Mouse (Mus musculus) neural tube, embryonic 13.5 days (tissue): ENCODE data around the gene Wnt5b. TPM values are rescaled to one million over a fixed set of nuclear protein-coding genes. Genes with fewer than 3 reads are reported as not detected.
"Not testable (repeated sequence)": the region's sequence is repeated elsewhere in the genome, so short reads cannot be mapped to it uniquely, and the experiment has no call there.

ENCODE experiments used
- ATAC-seq: fragments of 200-750 bp; cut with Nextera tagmentation; 2 replicates; pipeline ENCODE4 v1.8.0; 2017; ENCODE audit warnings: low read depth, mild to moderate bottlenecking, moderate TSS enrichment, moderate library complexity
- H3K27ac ChIP-seq: fragments of 300-500 bp; sonication (generic); replicated peaks from 2 replicates; pipeline ENCODE4 v1.5.1; 2015; ENCODE audit warnings: moderate library complexity, mild to moderate bottlenecking, inconsistent platforms
- H3K27me3 ChIP-seq: fragments of 300-500 bp; sonication (generic); 2 replicates; pipeline ENCODE4 v1.6.1; 2015; ENCODE audit warnings: mild to moderate bottlenecking, inconsistent platforms
- H3K36me3 ChIP-seq: fragments of 300-500 bp; sonication (generic); 2 replicates; pipeline ENCODE4 v1.6.1; 2015; ENCODE audit warnings: mild to moderate bottlenecking, inconsistent platforms
- H3K4me1 ChIP-seq: fragments of 300-500 bp; sonication (generic); replicated peaks from 2 replicates; pipeline ENCODE4 v1.6.1; 2015; ENCODE audit warnings: inconsistent platforms
- H3K4me2 ChIP-seq: fragments of 300-500 bp; sonication (generic); 2 replicates; pipeline ENCODE4 v1.6.1; 2015; ENCODE audit warnings: inconsistent platforms, mild to moderate bottlenecking, moderate library complexity
- H3K4me3 ChIP-seq: fragments of 300-500 bp; sonication (generic); 2 replicates; pipeline ENCODE4 v1.5.1; 2015; ENCODE audit warnings: mild to moderate bottlenecking, inconsistent platforms
- H3K9ac ChIP-seq: fragments of 300-500 bp; sonication (generic); 2 replicates; pipeline ENCODE4 v1.6.1; 2015; ENCODE audit warnings: moderate library complexity, mild to moderate bottlenecking, inconsistent platforms
- H3K9me3 ChIP-seq: fragments of 300-500 bp; sonication (generic); 2 replicates; pipeline ENCODE4 v1.6.1; 2016; ENCODE audit warnings: inconsistent platforms
- WGBS: fragments of 180-500 bp; shearing (Covaris S2); methylation state at CpG from one replicate; pipeline ENCODE4 v1.1.7; 2015; 5-methylcytosine and 5-hydroxymethylcytosine counted together
- polyA plus RNA-seq: library from polyadenylated mRNA; unstranded; fragments of >200 nt; fragmentation: Nextera tagmentation; extraction: Ambion mirVana; gene quantifications from 2 replicates; pipeline ENCODE4 v1.2.1, GENCODE M21; 2015

Gene Wnt5b
- polyA plus RNA-seq, 1 experiment from 2014 or later = 4.3 TPM

DNA sequence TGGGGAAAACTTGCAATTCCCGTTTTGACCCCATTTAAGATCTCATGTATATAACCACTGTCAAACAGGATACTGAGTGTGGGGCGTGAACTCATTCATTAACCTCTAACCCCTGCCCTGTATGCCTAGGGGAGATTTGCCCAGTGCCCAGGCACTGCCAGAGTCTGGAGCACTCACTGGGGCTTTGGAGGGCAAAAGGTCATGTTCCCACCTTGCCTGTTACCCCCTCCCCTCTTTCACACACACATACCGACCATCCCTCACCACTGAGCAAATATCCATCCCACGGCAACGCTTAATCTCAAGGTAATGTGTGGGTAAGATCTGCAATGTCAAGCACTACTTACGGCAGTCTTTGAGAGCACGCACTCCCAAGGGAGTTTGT, 51.5 kb downstream of the Wnt5b start:
- Histone ChIP-seq H3K9ac (no peak overlapping the region), H3K36me3 (no peaks in the 10 kb centered on the region), H3K4me1 (peaks cover 30% of the 10 kb centered on the region), H3K4me2 (no peak overlapping the region), H3K9me3 (no peaks in the 10 kb centered on the region), H3K27me3 (no peaks in the 10 kb centered on the region), H3K27ac (no peak overlapping the region), H3K4me3 (no peak overlapping the region)
- ATAC-seq = no peak
- WGBS = 15% methylated on average over 7 of the region's 7 CpGs

DNA sequence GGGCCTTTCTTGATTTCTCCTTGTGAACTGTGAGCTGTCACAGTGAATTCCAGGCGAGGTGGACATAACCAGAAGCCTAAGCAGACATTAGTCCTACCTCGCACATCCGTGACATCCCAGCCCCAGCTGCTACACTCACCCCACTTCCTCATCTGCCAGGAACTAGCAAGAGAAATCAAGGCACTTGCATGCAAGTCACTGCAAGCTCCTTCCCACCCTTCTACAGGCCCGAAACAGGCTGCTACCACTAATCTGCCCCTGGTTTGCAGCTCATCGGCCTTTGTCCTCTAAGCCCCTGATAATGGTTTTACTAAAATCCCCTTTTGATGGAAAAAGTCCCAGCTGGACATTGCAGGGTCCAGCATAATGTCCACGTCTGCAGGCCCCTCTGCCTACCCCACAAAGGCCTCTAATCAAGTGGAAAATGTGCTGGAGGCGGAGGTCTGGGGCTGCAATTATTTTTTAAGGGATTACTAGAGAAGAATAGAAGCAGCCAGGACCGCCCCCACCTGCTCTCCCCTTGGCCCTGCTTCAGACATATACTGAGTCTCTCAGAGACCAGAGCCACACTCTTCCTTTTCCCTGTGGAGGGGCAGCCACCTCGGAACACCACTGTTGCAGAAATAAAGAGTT, 52.0 kb downstream of the Wnt5b start:
- Histone ChIP-seq H3K27me3 (no peaks in the 10 kb centered on the region), H3K36me3 (no peaks in the 10 kb centered on the region), H3K9me3 (no peaks in the 10 kb centered on the region), H3K4me3 (no peak overlapping the region), H3K9ac (no peak overlapping the region), H3K4me1 (peaks cover 30% of the 10 kb centered on the region), H3K27ac (no peak overlapping the region), H3K4me2 (no peak overlapping the region)
- ATAC-seq = no peak
- 30% methylated on average over 9 of the region's 9 CpGs for WGBS

DNA sequence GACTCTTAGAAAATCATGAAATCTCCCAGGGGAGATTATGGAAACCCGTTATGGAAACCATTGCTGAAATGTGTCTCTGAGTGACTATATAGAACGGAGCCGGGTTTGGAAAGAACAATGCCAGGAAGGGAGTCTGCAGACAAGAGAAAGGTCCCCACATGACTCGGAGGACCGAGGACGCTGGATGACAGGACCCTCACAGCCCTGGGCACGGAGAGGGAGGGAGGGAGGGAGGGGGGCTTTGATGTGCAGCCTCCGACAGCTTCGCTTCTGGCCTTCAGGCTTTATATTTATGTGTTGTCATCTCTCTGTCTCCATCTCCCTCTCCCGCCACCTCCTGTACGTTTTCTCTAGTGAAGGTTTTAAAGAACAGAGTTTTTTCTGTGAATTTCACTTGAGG, 53.1 kb downstream of the Wnt5b start:
- Histone ChIP-seq H3K4me3 (peak overlapping the region; percentile 9; the same call in 1 of the 2 replicates), H3K27ac (no peak overlapping the region)

DNA sequence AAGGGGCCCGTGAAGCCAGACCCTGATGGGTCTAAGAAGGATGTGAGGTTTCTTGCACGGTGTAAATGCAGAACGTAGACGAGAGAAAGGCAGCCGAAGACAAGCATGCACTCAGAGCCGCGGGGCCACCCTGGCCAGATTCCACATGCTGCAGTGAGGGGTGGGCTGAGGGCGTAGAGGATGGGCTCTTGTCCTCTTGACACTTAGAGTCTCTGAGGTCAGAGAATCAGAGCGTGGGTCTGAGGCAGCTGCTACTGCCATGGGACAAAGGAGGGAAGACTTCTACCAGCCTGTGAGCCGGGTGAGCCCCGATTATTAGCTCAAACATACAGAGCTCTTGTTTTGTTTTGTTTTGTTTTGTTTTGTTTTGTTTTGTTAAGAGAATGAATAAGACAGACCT, 53.6 kb downstream of the Wnt5b start:
- H3K36me3 ChIP-seq = no peaks in the 10 kb centered on the region
- peaks cover 37% of the 10 kb centered on the region for H3K4me1 ChIP-seq
- H3K4me3 ChIP-seq = peak overlapping the region; percentile 9; the same call in 1 of the 2 replicates
- peak overlapping the region; percentile 44 for H3K9ac ChIP-seq
- H3K27me3 ChIP-seq = no peaks in the 10 kb centered on the region
- ATAC-seq = no peak; the same call in 1 of the 2 replicates
- 12% methylated on average over 11 of the region's 11 CpGs for WGBS
- H3K27ac ChIP-seq = no peak overlapping the region
- no peaks in the 10 kb centered on the region for H3K9me3 ChIP-seq
- H3K4me2 ChIP-seq = peak overlapping the region; percentile 43

More for the DNA sequence above, 53.1 kb downstream of the Wnt5b start:
- Histone ChIP-seq H3K4me2 (peak overlapping the region; percentile 43), H3K9ac (peak overlapping the region; percentile 44), H3K4me1 (peaks cover 33% of the 10 kb centered on the region), H3K27me3 (no peaks in the 10 kb centered on the region), H3K36me3 (no peaks in the 10 kb centered on the region), H3K9me3 (no peaks in the 10 kb centered on the region)
- 0 out of 2 replicates have a peak, but pooled peaks have one; percentile 40 for ATAC-seq
- whole genome bisulfite sequencing = 10% methylated on average over 11 of the region's 11 CpGs

DNA sequence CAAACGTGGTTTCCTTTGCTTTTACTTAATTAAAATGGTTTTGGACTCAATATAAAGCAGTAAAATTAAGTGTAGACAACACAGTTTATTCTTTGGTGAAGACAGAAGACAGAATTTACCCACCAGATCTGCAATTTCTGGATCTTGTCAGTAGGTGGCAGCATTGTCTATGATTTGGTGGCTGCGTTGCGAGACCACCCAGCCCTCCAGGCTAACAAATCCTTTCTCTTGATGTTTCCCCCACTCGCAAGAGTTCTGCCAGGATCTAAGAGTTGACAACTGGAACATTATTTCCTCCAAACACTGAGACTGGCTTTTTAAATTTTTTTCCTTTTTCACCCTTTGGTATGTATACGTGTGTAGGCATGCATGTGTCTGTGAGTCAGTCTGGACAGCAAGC, 54.4 kb downstream of the Wnt5b start:
- Histone ChIP-seq H3K9ac (no peak overlapping the region), H3K27me3 (no peaks in the 10 kb centered on the region), H3K4me2 (no peak overlapping the region), H3K4me1 (peaks cover 44% of the 10 kb centered on the region), H3K36me3 (0 out of 2 replicates have a peak, but pooled peaks cover 1% of the 10 kb centered on the region), H3K27ac (no peak overlapping the region), H3K9me3 (no peaks in the 10 kb centered on the region), H3K4me3 (no peak overlapping the region)
- no peak for ATAC-seq
- WGBS = 16% methylated on average over 5 of the region's 5 CpGs

DNA sequence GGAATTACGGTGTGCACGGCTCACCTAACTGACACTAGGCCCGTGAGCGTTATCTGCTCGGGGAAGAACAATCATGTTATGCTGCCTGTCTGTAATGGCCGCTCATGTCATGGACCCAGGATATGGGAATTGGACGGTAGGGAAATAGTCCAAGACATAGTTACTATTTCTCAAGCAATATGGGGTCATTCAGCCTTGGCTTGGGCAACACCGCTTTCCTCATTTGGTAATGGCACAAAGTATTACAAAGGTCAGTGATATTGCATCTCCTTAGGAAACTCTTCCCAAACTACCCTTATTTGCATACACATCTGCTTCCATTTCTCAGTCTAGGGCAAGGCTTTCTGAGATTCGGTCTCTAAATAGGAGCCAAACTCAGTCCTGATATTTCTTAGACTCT, 56.5 kb downstream of the Wnt5b start:
- H3K4me2 ChIP-seq = no peak overlapping the region
- no peak overlapping the region for H3K4me3 ChIP-seq
- ATAC-seq = no peak
- no peak overlapping the region for H3K27ac ChIP-seq
- no peak overlapping the region for H3K9ac ChIP-seq
- H3K36me3 ChIP-seq = peaks cover 16% of the 10 kb centered on the region
- no peaks in the 10 kb centered on the region for H3K27me3 ChIP-seq
- no peaks in the 10 kb centered on the region for H3K9me3 ChIP-seq
- peaks cover 62% of the 10 kb centered on the region for H3K4me1 ChIP-seq
- 87% methylated on average over 9 of the region's 9 CpGs for WGBS

DNA sequence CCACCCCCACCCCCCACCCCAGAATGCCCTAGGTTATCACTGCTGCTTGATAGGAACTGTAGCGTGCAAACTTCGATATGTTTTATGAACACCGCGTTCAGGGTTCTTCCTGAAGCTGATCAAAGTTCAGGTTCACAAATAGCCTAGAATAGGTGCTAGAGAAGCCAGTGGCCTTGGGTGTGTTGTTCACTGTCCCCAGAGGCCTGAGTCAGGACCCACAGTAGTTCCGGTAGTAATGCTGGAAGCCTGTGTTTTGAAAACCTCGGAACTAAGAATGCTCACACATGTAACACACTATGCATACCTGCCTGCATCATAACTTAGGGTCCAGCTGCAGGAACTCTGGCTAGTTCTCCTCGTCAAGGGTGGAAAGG, 57.1 kb downstream of the Wnt5b start:
- Histone ChIP-seq H3K4me2 (no peak overlapping the region), H3K9ac (no peak overlapping the region), H3K27me3 (no peaks in the 10 kb centered on the region), H3K4me3 (no peak overlapping the region), H3K4me1 (peaks cover 61% of the 10 kb centered on the region), H3K9me3 (no peaks in the 10 kb centered on the region), H3K36me3 (peaks cover 16% of the 10 kb centered on the region), H3K27ac (no peak overlapping the region)
- 90% methylated on average over 7 of the region's 7 CpGs for WGBS
- ATAC-seq = no peak

DNA sequence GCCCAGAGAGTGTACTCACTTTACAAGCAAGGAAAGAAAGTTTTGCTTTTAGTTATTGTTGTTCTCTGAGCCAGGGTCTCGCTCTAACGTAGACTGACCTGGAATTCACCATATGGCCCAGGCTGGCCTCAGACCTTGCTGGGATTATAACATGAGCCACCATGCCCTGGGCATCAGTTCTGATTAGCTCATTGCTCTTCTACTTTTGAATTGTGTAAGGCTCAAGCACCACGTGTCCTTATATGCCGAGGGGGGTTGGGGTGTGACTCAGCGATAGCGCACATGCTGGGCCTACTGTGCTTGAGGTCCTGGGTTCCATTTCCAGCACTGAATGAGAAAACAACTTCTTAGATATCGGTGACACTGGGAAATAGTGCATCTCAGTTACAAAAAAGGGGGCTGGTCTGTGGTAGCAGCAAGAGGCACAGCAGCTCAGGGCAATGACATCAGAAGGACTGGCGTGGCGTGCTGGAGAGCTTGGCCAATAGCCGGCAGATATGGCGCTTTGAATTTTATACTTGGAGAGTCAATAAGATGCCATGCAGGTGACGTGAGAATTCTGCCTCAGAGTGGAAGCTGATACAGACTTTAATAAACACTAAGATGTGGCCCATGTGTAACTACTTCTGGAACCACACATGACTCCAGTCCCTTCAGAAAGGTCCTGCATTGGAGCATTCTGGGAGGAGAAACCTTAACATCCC, 57.6 kb downstream of the Wnt5b start:
- H3K4me2 ChIP-seq = no peak overlapping the region

DNA sequence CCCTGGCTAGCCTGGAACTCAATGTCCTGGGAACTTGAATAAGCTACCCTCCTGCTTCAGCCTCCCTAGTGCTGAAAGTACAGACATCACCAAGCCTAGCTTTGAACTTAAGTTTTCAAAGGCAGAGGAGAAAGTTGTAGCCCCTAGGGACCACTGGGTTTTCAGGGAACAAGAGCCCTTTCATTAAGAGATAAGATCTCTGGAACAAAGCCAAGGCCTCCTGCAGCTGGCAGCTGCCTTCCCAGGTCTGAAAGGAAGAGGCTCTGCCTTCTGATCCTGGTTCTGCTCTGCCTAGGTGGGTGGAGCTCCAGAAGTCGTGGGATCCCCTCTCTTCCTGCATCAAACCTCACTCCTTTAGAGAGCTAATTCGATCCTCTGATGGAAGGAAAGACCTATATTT, 58.7 kb downstream of the Wnt5b start:
- Histone ChIP-seq H3K27ac (peak overlapping the region; percentile 28; the same call in 1 of the 2 replicates), H3K4me2 (no peak overlapping the region), H3K4me1 (peaks cover 62% of the 10 kb centered on the region), H3K4me3 (no peak overlapping the region), H3K27me3 (no peaks in the 10 kb centered on the region), H3K36me3 (peaks cover 16% of the 10 kb centered on the region), H3K9me3 (no peaks in the 10 kb centered on the region), H3K9ac (no peak overlapping the region)
- no peak for ATAC-seq
- 14% methylated on average over 2 of the region's 2 CpGs for WGBS

More for the DNA sequence above, 57.6 kb downstream of the Wnt5b start:
- WGBS = 88% methylated on average over 12 of the region's 12 CpGs
- H3K27ac ChIP-seq = no peak overlapping the region
- no peak overlapping the region for H3K4me3 ChIP-seq
- H3K36me3 ChIP-seq = peaks cover 16% of the 10 kb centered on the region
- peaks cover 64% of the 10 kb centered on the region for H3K4me1 ChIP-seq
- H3K9ac ChIP-seq = no peak overlapping the region
- no peak for ATAC-seq
- no peaks in the 10 kb centered on the region for H3K27me3 ChIP-seq
- H3K9me3 ChIP-seq = no peaks in the 10 kb centered on the region

DNA sequence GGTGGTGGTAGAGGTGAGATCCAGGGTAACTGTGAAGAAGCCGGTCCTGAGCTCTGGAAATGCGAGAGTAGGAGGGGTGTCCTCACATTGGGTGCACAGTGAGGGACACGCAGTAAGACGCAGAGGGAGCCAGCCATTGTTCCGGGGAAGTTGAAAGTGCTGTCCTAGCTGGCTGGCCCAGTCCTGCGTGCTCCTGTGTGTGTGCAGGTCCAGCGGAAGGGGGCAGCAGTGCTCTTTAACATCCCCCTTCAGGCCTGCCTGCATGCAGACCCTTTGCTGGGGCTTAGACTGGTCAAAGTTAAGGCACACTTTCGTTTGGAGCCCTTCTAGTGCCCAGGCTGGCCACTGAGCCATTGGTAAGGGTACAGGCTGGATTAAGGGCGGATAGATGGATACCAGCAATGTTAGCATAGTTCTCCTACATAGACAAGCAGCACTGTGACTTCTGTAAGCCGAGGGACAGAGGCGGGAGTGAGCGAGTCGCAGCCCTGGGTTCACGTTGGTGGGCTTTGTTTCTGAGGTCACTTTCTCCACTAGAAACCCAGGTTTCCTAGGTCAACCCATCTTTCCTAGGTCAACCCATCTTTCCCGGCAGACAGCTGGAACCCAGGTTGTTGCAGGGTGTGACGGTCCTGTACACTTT, 61.1 kb downstream of the Wnt5b start:
- Histone ChIP-seq H3K36me3 (peaks cover 16% of the 10 kb centered on the region), H3K9me3 (no peaks in the 10 kb centered on the region), H3K9ac (peak overlapping the region; percentile 48), H3K4me1 (peaks cover 66% of the 10 kb centered on the region), H3K4me2 (peak overlapping the region; percentile 100), H3K27ac (no peak overlapping the region), H3K4me3 (peak overlapping the region; percentile 94), H3K27me3 (no peaks in the 10 kb centered on the region)
- WGBS = 33% methylated on average over 16 of the region's 16 CpGs
- no peak for ATAC-seq

DNA sequence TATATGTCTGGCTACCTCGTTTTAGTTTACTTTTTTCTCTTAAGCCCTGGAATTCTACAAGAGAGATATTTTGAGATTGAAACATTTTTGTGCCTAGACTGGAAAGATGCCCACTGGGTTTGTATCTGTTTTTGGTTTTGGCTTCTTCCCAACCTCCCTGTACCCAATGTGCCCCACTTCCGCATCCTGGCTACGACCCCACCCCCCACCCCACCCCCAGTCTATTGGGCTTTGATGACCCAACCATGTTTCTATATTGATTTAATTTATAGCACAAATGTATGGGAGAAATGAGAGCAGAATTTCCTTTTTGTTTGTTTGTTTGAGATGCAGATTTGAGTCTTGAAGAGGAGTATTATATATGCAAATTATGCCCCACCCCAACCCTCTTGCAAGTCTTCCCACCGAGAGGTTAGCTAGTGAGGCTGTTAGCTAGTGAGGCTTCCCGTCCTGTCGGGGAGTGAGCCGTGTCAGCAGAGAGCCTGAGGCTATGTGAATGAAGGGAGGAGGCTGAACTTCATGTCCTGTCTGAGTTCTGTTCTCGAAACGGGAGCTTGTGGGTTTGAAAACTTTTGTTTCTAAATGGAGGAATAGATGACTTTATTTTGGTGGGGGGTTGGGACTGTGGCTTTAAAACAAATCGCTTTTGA, 62.3 kb downstream of the Wnt5b start:
- H3K27me3 ChIP-seq, H3K27ac ChIP-seq, ATAC-seq, H3K9me3 ChIP-seq: not testable (repeated sequence)
- 4% methylated on average over 10 of the region's 10 CpGs for WGBS
- Histone ChIP-seq H3K9ac (peak overlapping the region; percentile 64), H3K4me2 (peak overlapping the region; percentile 100), H3K36me3 (peaks cover 16% of the 10 kb centered on the region), H3K4me3 (peak overlapping the region; percentile 94), H3K4me1 (peaks cover 75% of the 10 kb centered on the region)
